ENCODE assay signal across 26 mouse cellular contexts in the genomic region with DNA sequence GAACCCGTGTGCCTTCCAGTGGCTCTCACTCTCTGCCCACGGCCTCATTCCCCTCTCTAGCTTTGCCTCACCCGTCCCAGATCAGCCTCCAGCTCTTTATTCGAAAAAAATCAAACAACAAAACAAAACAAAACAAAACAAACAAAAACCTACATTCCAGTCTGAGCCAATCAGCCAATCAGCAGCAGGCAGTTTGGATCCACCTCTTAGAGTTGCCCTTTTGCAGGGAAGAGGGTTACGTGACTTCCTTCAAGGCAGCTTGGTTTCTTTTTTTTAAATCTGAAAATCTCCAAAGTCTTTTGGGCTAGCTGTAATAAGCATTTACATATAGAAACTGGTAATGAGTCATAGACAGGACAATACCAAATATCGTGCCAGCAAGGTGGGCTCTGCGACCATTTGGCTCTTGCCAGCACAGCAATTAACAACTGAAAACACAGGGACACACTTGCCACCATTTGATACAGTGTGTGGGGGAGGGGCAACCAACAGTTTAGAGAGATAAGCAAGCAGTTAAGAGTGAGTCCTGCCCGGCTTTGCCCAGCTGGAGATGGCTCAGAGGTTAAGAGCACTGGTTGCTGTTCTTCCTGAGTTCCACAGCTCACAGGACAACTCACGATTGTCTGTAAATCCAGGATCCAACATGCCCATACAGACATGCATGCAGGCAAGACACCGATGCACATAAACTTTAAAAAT. TPM values are rescaled to one million over a fixed set of nuclear protein-coding genes. Genes with fewer than 3 reads are reported as not detected.
DNase-seq lines count a peak whose midpoint lies in the region; ATAC-seq and TF ChIP-seq lines count a peak whose summit lies in the region.
"Had no signal": no experiment of that assay in that cellular context is flagged by ENCODE, and none has a peak within 500 bp of the region (broad histone marks: within the 10 kb centered on the region; RNA-seq: fewer than 3 reads in every experiment).

No protein-coding gene starts in this region.

- no peak for TF ChIP-seq RAD21 in MEL (IDR thresholded peaks at IDR 0.05; ENCODE audit: low read depth, low read length)

- 0 out of 2 replicates have a peak overlapping the region, but pooled peaks have one; percentile 29 for H3K27ac ChIP-seq in kidney, adult 2 months (ENCODE audit: insufficient read depth, low read depth, low read length)
- H3K27ac ChIP-seq in ES-Bruce4 (ENCODE audit: insufficient read depth, low read length), result peak overlapping the region; percentile 85
- H3K27ac ChIP-seq in MEL (ENCODE audit: control insufficient read depth, low read depth, low read length), result no peak overlapping the region
- no peak overlapping the region for H3K27ac ChIP-seq in liver, embryonic 11.5 days (ENCODE audit: low read depth, low read length)
- H3K27ac ChIP-seq: forebrain, embryonic 15.5 days; heart, adult 2 months; heart, embryonic 13.5 days; hindbrain, postnatal 0 days; neural tube, embryonic 13.5 days had no signal

- TF ChIP-seq EP300 in ES-Bruce4 (IDR thresholded peaks at IDR 0.05; ENCODE audit: insufficient read depth, low read depth, low read length), result peak; percentile 73
- no peak; a peak in 1 of 4 replicates for TF ChIP-seq EP300 in MEL (IDR thresholded peaks at IDR 0.05; ENCODE audit: low read depth in 1 of 2, low read length in 2 of 2)

- H3K4me2 ChIP-seq in liver, embryonic 11.5 days, result 0 out of 2 replicates have a peak overlapping the region, but pooled peaks have one; percentile 35
- H3K4me2 ChIP-seq: forebrain, embryonic 15.5 days; heart, embryonic 13.5 days; lung, embryonic 14.5 days; neural tube, embryonic 13.5 days had no signal

- peak; percentile 28 for DNase-seq in kidney, adult 2 months
- no peak for DNase-seq in kidney, adult 9 months
- DNase-seq in MEL (ENCODE audit: low read depth, low spot score), result peak; percentile 55
- no peak for DNase-seq in liver, embryonic 11.5 days (ENCODE audit: low spot score)
- DNase-seq in frontal cortex, postnatal 25 days (ENCODE audit: low spot score in 2 of 2), result no peak
- no peak for DNase-seq in gastrocnemius, adult 18-20 months (ENCODE audit: low spot score)
- DNase-seq in thymus, postnatal 25 days, result no peak
- DNase-seq: adrenal gland, adult 2 months; cerebellum, adult 8-10 months; cerebellum, postnatal 36 days; gastrocnemius, postnatal 14 days; heart, adult 2 months; heart, postnatal 14 days; layer of hippocampus, adult 9-11 months; lung, embryonic 14.5 days; lung, postnatal 36 days; thymus, adult 18-20 months had no signal

- ATAC-seq in liver, embryonic 11.5 days (replicated peaks; ENCODE audit: low FRiP score), result peak; percentile 65; the same call in 1 of the 2 replicates
- ATAC-seq: CD4-positive, CD25-positive, alpha-beta regulatory T cell, adult 4 months; forebrain, embryonic 15.5 days; hindbrain, postnatal 0 days; intestine, embryonic 16.5 days; midbrain, embryonic 16.5 days had no signal

- 72% methylated on average over 10 of the region's 10 CpGs for WGBS in kidney, adult 2 months
- WGBS in liver, embryonic 11.5 days, result 45% methylated on average over 10 of the region's 10 CpGs

- H3K9ac ChIP-seq in ES-Bruce4 (ENCODE audit: low read depth, poor library complexity, severe bottlenecking) (peak overlapping the region; percentile 49), MEL (ENCODE audit: control insufficient read depth, low read depth, low read length, poor library complexity, severe bottlenecking) (no peak overlapping the region)
- H3K9ac ChIP-seq in liver, embryonic 11.5 days (ENCODE audit: low read depth, low read length), result no peak overlapping the region
- H3K9ac ChIP-seq: forebrain, embryonic 15.5 days; heart, embryonic 13.5 days; lung, embryonic 14.5 days; neural tube, embryonic 13.5 days had no signal

- 0 out of 2 replicates have a peak, but pooled peaks cover 3% of the 10 kb centered on the region for H3K9me3 ChIP-seq in ES-Bruce4 (replicated peaks; ENCODE audit: control insufficient read depth, insufficient read depth, low read length, poor library complexity, severe bottlenecking)
- no peaks in the 10 kb centered on the region for H3K9me3 ChIP-seq in MEL (replicated peaks; ENCODE audit: insufficient read depth, low read length)
- no peaks in the 10 kb centered on the region; the same call in 1 of the 2 replicates for H3K9me3 ChIP-seq in liver, embryonic 11.5 days (ENCODE audit: control insufficient read depth, low read length)
- H3K9me3 ChIP-seq: forebrain, embryonic 15.5 days; neural tube, embryonic 13.5 days had no signal

- H3K79me2 ChIP-seq in MEL (ENCODE audit: control insufficient read depth, insufficient read depth, low read length, poor library complexity), result no peaks in the 10 kb centered on the region

- no peak for TF ChIP-seq CTCF in kidney, adult 2 months (conservative IDR thresholded peaks at IDR 0.05; ENCODE audit: insufficient read depth, insufficient read length, low read depth, low read length)
- TF ChIP-seq CTCF in ES-Bruce4 (IDR thresholded peaks at IDR 0.05; ENCODE audit: low read depth, low read length) (no peak), MEL (IDR thresholded peaks at IDR 0.05 in 2 of 3, conservative IDR thresholded peaks at IDR 0.05 in 1 of 3; ENCODE audit: control insufficient read depth in 1 of 3, insufficient read depth in 1 of 3, low read depth in 2 of 3, low read length in 3 of 3, poor library complexity in 1 of 3, severe bottlenecking in 1 of 3) (no peak)

- no peaks in the 10 kb centered on the region for H3K27me3 ChIP-seq in kidney, adult 2 months (replicated peaks; ENCODE audit: control insufficient read depth, insufficient read depth, low read length)
- H3K27me3 ChIP-seq in ES-Bruce4 (ENCODE audit: control insufficient read depth, insufficient read depth, low read length, poor library complexity, severe bottlenecking) (no peaks in the 10 kb centered on the region), MEL (ENCODE audit: control insufficient read depth in 1 of 2, insufficient read depth in 2 of 2, low read length in 2 of 2) (no peaks in the 10 kb centered on the region; a peak in 1 of 4 replicates)
- peaks cover 36% of the 10 kb centered on the region for H3K27me3 ChIP-seq in liver, embryonic 11.5 days (replicated peaks; ENCODE audit: control insufficient read depth, insufficient read depth, low read length)

- no peaks in the 10 kb centered on the region for H3K36me3 ChIP-seq in kidney, adult 2 months (ENCODE audit: control insufficient read depth, insufficient read depth, low read length)
- H3K36me3 ChIP-seq in ES-Bruce4 (ENCODE audit: control insufficient read depth, insufficient read depth, low read length, poor library complexity, severe bottlenecking), result no peaks in the 10 kb centered on the region
- H3K36me3 ChIP-seq in MEL (ENCODE audit: control insufficient read depth in 1 of 2, insufficient read depth in 2 of 2, low read length in 2 of 2), result no peaks in the 10 kb centered on the region
- H3K36me3 ChIP-seq in liver, embryonic 11.5 days (ENCODE audit: control insufficient read depth, insufficient read depth, low read length), result no peaks in the 10 kb centered on the region
- H3K36me3 ChIP-seq: forebrain, embryonic 15.5 days; heart, embryonic 13.5 days; neural tube, embryonic 13.5 days had no signal

- peaks cover 7% of the 10 kb centered on the region for H3K4me1 ChIP-seq in kidney, adult 2 months (ENCODE audit: control insufficient read depth, insufficient read depth, low read length)
- H3K4me1 ChIP-seq in ES-Bruce4 (ENCODE audit: control insufficient read depth, insufficient read depth, low read length), result peaks cover 2% of the 10 kb centered on the region
- peaks cover 0 to 4% of the 10 kb centered on the region in 2 experiments; a peak in 1 of 4 replicates for H3K4me1 ChIP-seq in MEL (ENCODE audit: control insufficient read depth in 1 of 2, insufficient read depth in 2 of 2, low read length in 2 of 2)
- H3K4me1 ChIP-seq in liver, embryonic 11.5 days (replicated peaks; ENCODE audit: control insufficient read depth, insufficient read depth, low read length), result peaks cover 9% of the 10 kb centered on the region

- TF ChIP-seq POLR2A in kidney, adult 2 months (IDR thresholded peaks at IDR 0.05; ENCODE audit: low read depth, low read length), result no peak
- no peak for TF ChIP-seq POLR2A in ES-Bruce4 (IDR thresholded peaks at IDR 0.05; ENCODE audit: insufficient read depth, low read length)
- TF ChIP-seq POLR2A in MEL (IDR thresholded peaks at IDR 0.05; ENCODE audit: control insufficient read depth in 1 of 2, insufficient read depth in 1 of 2, low read depth in 1 of 2, low read length in 2 of 2, poor library complexity in 1 of 2), result no peak

- no peak overlapping the region for H3K4me3 ChIP-seq in kidney, adult 2 months (ENCODE audit: insufficient read depth, low read depth, low read length)
- H3K4me3 ChIP-seq in ES-Bruce4 (ENCODE audit: low read depth, low read length), result no peak overlapping the region
- H3K4me3 ChIP-seq in MEL (ENCODE audit: control insufficient read depth in 1 of 2, insufficient read depth in 1 of 2, low read depth in 2 of 2, low read length in 2 of 2), result peak overlapping the region; percentile 28 to 33
- no peak overlapping the region for H3K4me3 ChIP-seq in liver, embryonic 11.5 days (ENCODE audit: low read depth, low read length)
- H3K4me3 ChIP-seq: forebrain, embryonic 15.5 days; heart, adult 2 months; heart, embryonic 13.5 days; myocyte; neural tube, embryonic 13.5 days had no signal

TF ChIP-seq in MEL, 35 proteins besides CTCF, POLR2A, EP300 and RAD21 (continues in another document):
- TF ChIP-seq ETS1 (IDR thresholded peaks at IDR 0.05; ENCODE audit: low read depth, low read length), result peak; percentile 34; the same call in 1 of the 2 replicates
- TF ChIP-seq MAFK (IDR thresholded peaks at IDR 0.05; ENCODE audit: borderline replicate concordance, low read depth, low read length), result no peak
- TF ChIP-seq MYC (IDR thresholded peaks at IDR 0.05; ENCODE audit: low read depth, low read length), result no peak
- TF ChIP-seq ZNF384 (IDR thresholded peaks at IDR 0.05; ENCODE audit: low read depth, low read length), result no peak
- TF ChIP-seq MAZ (IDR thresholded peaks at IDR 0.05; ENCODE audit: low read depth, low read length), result no peak
- no peak for TF ChIP-seq JUND (IDR thresholded peaks at IDR 0.05; ENCODE audit: low read depth, low read length)
- 0 out of 2 replicates have a peak, but pooled peaks have one; percentile 25 for TF ChIP-seq GATA1 (IDR thresholded peaks at IDR 0.05; ENCODE audit: low read depth, low read length)
- TF ChIP-seq ZKSCAN1 (IDR thresholded peaks at IDR 0.05; ENCODE audit: low read depth, low read length), result no peak
- TF ChIP-seq KAT2A (conservative IDR thresholded peaks at IDR 0.05; ENCODE audit: low read depth, low read length), result no peak
- TF ChIP-seq NELFE (IDR thresholded peaks at IDR 0.05; ENCODE audit: low read depth, low read length), result no peak

RNA-seq across cellular contexts. Expression of a gene that starts 2.9 kb away (rescaled TPM):
- 53.5 and 56.0 TPM in 2 replicates for polyA plus RNA-seq in kidney, adult 2 months (2012; rRNA removed)
- polyA plus RNA-seq in ES-Bruce4 (2011; ENCODE audit: insufficient read depth, insufficient read length, low read depth, missing spikeins), result 38.1 and 38.2 TPM in 2 replicates
- total RNA-seq in MEL (2012; rRNA removed), result not detected in 2 replicates
- not detected for polyA plus RNA-seq in MEL (2012; ENCODE audit: insufficient read depth in 1 of 2, insufficient read length in 2 of 2, low read depth in 1 of 2, low replicate concordance in 2 of 2, missing spikeins in 1 of 2)
- 0.12 TPM in 1 of 2 replicates, not detected in the other for polyA plus RNA-seq in liver, embryonic 11.5 days (2014; fragmentation: Nextera tagmentation; extraction: Ambion mirVana)
- total RNA-seq in gastrocnemius, adult 18-20 months (2021), result 1 to 10 TPM; 3.0 to 3.3 TPM
- polyA plus RNA-seq: CD4-positive, CD25-positive, alpha-beta regulatory T cell, adult 4 months had no signal

Comparison
In these comparisons a context has a peak if more than half of its experiments do, and no peak if none do; other contexts are left out.
1. DNase-seq: peak in kidney, adult 2 months (single experiment) and MEL (single experiment); none in kidney, adult 9 months (single experiment), liver, embryonic 11.5 days (single experiment), frontal cortex, postnatal 25 days (0 of 2), gastrocnemius, adult 18-20 months (single experiment) and thymus, postnatal 25 days (single experiment).
2. H3K27ac ChIP-seq: peak in kidney, adult 2 months (single experiment) and ES-Bruce4 (single experiment); none in MEL (single experiment) and liver, embryonic 11.5 days (single experiment).
3. H3K4me3 ChIP-seq: peak in MEL (2 of 2); none in kidney, adult 2 months (single experiment), ES-Bruce4 (single experiment) and liver, embryonic 11.5 days (single experiment).
4. RNA of a gene that starts 2.9 kb away (polyA plus RNA-seq): 53.5 to 56.0 TPM in kidney, adult 2 months and 38.1 to 38.2 TPM in ES-Bruce4; 0.12 TPM in liver, embryonic 11.5 days and not detected in MEL; every median in the first group is over 10 times any median in the second.